Mouse (Mus musculus): ENCODE measurements around the gene Ltbp1.
A peak's percentile ranks its signal among the peaks of the same experiment; 100 is the strongest.

The Ltbp1 gene

DNA sequence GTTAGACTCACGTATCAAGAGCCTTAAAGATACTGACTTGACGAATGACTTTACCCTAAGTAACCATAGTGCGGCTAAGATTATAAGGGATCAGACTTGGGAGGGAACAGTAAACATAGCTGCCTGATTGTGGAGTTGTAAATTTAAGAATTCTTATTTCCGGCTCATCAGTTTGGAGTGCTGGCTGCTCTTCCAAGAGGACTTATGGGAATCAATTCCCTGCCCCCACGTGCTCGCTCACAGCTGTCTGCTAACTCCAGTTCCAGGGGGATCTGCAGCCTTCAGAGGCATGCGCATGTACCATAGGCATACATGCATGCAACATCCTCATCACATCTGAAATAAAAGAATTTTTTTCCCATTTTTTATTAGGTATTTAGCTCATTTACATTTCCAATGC, 61.0 kb downstream of the Ltbp1 start:
- no peak for DNase-seq (ENCODE audit: low read depth, low spot score)

DNA sequence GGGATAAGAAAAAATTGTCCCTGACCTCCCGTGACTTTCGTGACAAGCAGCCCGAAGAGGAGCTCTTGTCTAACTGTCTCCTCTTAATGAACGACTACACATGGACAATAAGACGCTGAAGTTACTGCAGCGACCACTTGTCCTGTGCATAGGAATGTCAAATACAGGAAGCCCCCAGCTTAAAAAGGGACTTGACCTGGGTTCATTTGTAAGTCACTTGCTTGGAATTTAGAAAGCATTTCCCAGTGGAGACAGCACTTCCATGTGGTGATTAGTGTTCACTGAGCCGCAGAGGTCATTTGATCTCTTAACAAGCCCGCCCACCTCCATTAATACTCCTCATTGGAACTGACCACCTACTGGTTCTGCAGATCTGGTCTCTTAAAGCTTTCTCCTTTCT, 61.9 kb downstream of the Ltbp1 start:
- peak; percentile 31 for DNase-seq (ENCODE audit: low read depth, low spot score)

DNA sequence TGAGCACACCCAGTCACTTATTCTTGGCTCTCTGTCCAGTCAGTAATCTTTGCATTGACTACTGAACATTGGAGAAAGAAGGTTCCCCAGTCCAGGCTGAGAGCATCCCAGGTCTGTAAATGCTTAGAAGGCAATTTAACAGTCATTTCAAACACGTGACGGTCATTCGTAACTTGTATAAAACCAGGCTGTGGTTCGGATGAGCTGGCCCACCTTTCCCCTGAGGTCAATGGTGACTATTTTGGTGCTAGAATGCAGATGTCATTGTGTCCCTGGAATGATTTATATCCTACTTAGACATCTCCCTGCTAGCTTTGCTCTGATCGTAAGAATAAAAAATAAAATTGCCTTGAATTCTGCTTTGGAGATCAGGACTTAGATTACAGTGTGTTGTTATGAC, 63.9 kb downstream of the Ltbp1 start:
- DNase-seq (ENCODE audit: low read depth, low spot score): no peak

DNA sequence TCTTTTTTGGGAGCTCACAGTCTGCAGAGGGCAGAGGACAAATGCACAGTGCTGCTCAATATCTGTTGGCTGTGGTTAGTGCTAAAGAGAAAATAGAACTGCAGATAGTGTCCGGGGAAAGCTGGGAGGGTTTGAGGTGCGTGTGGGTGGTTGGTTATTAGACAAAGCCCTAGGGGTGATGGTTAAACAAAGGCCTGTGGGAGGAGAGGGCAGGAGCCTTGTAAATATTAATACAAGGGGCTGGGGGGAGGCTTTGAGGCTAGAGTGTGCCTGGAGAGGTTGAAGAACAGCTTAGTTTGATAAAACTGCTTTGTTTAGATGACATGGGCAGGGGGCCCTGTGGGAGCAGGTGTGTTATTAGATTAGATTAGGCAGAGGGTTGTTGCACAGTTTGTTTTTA, 65.8 kb downstream of the Ltbp1 start:
- DNase-seq (ENCODE audit: low read depth, low spot score): no peak

DNA sequence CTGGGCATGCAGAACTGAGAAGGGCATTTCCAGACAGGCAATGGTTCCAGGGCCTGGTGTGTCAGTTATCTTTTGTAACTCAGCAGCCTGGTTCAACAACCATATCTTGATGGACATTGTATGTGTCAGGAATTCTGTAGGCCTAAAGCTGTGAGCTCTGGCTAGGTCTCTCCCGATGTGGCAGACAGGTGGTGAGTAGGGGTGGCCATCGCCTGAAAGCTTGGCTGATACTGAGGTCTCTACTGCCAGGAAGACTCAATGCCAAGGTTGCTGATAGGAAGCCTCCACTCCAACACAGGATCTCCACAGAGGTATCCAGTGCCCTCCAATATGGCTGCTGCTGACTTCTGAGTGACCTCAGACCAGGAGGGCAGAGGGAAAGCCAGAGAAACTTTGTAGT, 66.4 kb downstream of the Ltbp1 start:
- no peak for DNase-seq (ENCODE audit: low read depth, low spot score)

DNA sequence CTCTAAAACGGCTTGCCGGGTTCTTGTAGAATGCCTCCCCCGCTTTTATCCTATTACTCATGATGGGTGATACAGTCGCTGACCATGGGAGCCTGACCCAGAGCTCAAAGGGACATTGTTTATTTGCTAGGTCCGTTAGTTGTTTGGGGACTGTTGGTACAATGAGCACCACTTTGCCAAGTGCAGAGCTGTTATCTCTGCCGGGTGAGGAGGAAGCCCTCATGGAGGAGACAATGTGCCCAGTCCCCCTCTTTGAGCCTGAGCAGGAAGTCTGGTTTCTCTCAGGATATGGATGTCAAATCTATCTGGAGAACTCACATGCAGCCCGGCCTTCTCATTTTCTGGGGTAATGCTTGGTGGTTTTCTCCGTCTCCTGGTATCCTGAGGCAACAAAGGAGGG, 68.5 kb downstream of the Ltbp1 start:
- no peak for DNase-seq (ENCODE audit: low read depth, low spot score)

DNA sequence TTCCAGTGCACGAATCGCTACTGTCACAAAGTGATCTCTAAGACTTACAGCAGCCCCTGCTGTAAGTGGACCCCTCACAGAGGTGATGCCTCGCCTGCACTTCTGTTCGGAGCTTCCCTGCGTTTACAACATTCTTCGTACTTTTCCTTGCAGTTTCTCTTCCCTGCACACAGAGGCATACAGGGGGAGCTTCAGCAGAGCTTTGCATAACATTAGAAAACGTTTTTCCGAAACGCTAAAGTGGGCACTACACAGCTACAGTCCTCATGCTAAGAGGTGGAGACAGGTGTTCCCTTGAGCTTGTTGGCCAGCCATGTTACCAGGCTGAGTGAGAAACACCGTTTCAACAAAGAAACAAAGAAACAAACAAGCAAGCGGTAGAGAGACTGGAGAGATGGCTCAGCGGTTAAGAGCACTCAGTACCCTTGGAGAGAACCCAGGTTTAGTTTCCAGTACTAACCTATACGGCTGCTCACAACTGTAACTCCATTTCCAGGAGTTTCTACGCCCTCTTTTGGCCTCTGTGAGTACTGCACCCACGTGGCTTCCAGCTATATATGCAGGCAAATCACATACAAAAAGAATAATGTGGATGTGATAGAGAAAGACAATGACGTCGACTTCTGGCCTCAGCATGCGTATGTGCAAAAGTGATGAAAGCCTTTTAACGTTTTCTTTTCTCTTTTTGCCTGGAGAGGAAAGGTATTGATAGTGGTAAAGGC, 69.8 kb downstream of the Ltbp1 start:
- DNase-seq (ENCODE audit: low read depth, low spot score): no peak

DNA sequence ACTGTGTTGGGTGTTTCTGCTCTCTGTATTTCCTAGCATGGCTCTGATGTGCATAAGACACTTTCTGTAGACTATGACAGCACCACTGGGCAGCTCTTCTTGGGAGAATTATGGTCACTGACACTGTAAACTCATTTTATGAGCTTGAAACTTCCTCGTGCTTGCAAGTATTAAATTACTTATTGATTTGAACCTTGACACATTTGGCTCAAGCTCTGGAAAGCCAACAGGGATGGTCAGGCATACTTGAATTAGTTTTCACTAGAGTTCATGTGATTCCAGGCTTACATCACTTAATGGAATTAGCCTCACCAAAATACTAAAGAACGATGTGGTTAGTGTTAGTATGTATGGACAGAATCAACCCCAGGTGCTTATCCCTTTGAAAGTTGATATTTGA, 76.0 kb downstream of the Ltbp1 start:
- no peak for DNase-seq (ENCODE audit: low read depth, low spot score)

DNA sequence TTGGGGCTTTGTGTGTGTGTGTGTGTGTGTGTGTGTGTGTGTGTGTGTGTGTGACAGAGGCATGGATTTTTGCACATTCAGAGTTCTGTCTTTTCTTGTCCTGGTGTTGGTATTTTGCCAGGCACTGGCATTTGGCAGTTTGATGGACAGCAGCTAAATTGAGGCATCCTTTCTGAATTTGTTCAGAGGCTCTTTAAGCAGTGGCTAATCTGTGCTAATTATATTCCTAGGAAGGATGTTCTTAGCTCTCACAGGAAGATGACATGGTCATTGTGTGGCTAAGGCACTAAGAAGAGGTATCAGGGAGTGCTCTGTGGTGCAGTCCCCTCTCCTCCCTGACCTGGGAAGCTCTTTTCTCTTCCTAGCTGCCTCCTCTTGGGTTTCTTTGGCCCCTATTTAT, 77.1 kb downstream of the Ltbp1 start:
- DNase-seq (ENCODE audit: low read depth, low spot score): no peak

DNA sequence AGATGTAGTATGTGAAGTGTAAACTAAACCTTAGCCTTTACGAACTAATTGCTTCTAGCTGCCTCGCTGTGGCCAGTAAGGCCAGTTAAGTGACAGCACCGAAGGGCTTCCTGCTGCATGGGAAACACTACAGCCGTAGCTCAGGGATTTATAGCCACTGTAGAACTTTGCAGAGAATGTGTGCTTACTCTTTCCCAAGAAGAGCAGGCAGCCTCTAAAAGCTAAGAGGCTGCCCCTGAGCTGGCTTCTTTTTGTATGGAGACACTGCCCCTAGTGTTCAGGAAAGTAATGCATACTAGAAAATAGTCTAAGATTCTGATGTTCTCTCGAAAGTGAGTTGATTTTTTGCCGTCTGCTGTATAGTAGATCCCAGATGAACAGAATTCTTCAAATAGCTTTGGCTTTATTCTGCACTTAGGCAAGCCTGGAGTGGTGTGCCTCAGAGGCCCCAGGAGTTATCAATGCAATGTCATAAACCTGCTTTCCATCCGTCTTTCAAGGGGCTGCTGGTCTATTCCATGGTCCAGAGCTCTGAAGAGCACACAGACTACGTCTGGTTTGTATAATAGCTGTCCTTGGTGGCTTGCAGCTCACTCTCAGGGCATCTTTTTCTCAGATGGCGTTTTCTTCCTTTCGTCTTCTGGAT, 82.1 kb downstream of the Ltbp1 start:
- DNase-seq (ENCODE audit: low read depth, low spot score): peak; percentile 53

DNA sequence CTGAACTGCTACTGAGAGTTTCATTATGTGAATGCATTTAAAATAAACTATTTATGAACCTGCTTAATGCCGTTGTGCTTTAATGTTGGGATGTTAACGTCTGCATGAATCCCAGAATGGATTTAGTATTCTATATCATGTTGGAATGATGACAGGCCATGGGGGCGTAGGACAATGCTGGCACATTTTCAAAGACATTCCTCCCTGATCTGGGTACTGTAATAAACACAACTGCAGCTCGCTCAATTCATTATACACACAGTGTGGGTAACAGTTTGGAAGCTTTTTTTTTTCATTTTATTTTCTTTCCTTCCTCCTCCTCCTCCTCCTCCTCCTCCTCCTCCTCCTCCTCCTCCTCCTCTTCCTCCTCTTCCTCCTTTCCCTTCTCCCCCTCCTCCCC, 82.9 kb downstream of the Ltbp1 start:
- no peak for DNase-seq (ENCODE audit: low read depth, low spot score)

DNA sequence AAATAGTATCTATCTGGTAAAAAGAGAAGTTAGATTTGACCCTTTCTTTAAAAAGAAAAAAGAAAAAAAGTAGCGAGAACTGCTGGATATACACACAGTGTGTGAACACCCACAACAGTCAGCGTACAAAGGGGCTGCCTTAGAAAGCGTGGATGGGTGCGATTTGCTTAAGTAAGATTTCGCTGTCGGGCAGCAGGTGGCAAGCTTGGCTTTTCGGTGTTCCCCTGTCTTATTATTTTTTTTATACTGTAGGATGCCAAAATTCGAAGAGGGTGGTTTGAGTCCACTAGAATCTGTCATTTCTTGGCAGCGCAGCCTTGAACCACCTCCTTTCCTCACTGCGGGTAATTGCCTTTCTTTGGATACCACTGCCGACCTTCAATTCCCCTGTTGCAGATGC, 83.4 kb downstream of the Ltbp1 start:
- no peak for DNase-seq (ENCODE audit: low read depth, low spot score)

DNA sequence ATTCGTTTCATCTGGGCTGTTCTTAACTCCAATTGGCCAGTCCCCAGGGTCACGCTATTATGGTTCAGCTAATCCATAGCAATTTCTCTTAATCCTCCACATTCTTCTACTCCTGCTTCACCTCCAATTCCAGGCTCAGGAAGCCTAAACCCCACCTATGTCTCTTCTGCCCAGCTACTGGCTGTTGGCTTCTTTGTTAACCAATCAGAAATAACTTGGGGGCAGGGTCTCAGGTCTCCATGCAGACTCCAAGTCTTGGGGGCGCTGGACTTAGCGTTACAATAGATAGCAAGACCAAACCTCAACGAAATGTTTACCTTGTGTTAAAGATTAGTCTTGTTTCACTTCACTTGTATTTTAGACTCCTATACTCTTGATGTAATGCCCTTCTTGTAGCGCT, 85.2 kb downstream of the Ltbp1 start:
- DNase-seq (ENCODE audit: low read depth, low spot score): no peak

DNA sequence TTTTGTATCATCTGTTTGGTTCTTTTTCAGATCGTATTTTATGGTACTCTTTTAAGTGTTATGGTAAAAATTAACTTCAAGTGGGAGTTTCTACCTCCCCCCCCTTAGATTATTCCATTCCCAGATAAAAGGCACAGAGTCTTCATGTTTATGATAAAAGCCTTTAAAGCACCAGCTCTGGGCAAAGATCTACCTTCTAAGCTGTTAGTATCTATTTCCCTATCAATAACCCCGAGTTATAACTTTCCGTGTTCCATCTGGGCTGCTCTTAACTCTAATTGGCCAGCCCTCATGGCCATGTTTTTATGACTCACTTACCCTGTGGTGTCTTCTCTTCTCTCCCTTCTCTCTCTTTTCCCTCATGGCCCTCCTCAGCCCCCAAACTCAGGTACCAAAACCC, 88.2 kb downstream of the Ltbp1 start:
- DNase-seq (ENCODE audit: low read depth, low spot score): no peak

DNA sequence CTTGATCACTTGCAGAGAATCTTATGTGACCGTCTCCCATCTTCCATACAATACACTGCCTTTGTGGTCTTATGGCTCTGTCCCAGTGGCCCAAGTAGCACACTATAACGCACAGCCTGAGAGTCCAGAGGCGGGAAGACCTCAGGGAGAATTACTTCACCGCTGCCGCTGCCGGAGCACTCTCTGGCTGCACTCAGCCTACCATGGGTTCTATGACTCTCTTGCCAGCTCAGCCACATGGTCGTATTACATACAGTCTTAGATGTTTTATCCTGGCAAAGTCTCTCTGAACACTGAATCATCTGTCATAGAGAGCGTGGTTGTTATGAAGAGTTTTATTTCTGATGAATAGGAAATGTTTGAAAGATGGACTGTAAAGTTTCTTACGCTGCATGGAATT, 89.2 kb downstream of the Ltbp1 start:
- DNase-seq (ENCODE audit: low read depth, low spot score): no peak

DNA sequence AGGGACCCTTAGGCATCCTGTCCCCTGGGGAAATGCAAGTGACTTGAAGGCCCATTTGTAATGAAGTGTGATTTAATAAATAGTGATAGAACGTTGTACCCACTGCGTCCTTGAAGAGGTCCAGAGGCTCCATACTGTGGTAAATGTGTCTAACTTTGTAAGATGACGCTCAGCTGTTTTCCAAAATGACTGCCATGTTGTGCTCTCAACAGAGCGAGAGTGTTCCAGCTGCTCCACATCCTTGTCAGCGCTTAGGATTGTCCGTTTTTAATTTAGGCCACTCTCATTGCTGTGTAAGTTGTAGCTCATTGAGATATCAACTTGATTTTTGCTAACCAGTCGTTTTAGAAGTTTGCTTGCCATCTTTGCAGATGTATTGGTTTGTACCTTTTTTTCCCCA, 91.4 kb downstream of the Ltbp1 start:
- no peak for DNase-seq (ENCODE audit: low read depth, low spot score)

DNA sequence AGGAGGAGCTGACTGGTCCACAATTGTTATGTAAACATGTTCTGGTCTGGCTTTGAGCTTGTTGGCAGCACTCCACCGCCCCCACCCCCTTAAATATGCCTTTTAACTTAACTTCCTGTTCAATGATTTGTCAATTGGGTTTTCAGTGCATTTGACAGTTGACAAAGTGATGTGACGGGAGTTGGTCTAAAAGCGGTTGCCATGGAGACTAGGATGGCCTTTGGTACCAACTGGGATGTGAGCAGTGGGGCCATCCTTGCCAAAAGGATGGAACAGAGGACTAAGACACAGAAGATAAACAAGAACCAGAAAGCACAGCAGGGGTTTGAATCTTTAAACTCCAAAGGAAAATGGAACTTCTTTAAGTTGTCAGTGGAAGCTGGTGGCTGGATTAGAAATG, 92.0 kb downstream of the Ltbp1 start:
- no peak for DNase-seq (ENCODE audit: low read depth, low spot score)

DNA sequence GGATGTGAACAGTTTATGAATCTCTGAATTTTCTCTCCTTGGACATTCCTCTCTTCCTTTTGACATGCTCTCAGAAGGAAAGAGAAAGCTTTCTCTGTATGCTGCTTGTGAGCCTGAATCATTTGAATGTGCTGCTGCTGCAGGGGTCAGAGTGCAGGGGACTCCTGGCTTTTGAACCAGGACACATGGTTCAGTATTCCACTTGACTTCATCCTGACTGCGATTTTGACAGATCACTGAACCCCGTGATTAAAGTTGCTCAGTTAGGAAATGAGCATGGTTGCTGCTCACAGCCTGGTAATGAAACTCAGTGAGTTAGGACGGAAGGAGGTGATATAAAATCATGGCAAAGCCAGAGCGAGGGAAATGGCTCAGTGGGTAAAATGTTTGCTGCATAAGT, 95.8 kb downstream of the Ltbp1 start:
- no peak for DNase-seq (ENCODE audit: low read depth, low spot score)

DNA sequence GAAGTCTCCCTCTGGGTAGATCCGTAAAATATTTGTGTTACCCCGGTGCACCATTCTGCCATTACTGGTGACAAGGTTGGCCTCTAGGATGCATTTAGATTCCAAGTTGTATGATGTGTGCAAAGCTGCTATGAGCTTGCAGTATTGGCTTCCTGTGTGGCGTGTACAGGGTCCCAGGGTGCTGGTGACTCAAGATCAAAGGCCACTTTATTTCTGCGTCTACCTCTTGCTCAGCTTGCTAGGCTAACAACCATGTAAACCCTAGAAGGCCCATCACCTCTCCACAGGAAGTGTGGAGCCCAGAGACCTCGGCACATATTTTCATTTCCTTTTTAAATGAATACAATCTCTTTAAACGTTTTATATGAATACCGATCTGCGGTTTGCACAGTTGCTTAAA, 96.6 kb downstream of the Ltbp1 start:
- peak; percentile 27 for DNase-seq (ENCODE audit: low read depth, low spot score)

DNA sequence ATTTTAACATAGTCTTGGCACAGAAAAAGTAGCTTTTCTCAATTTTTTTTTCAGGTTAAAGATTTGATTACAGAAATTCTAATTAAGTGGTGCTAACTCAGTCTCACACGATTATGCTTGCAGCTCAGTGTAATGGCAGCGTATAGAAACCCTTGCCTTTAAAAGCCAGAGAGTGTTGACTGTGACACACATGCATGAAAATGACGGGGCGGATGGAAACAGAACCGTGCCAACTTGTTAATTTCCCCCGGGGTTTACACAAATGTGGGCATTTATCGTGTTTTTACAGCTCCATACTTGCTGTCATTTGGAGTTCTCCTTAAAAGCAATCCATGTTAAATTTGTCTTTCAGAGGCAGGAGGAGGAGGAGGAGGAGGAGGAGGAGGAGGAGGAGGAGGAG, 102.0 kb downstream of the Ltbp1 start:
- DNase-seq (ENCODE audit: low read depth, low spot score): no peak

DNA sequence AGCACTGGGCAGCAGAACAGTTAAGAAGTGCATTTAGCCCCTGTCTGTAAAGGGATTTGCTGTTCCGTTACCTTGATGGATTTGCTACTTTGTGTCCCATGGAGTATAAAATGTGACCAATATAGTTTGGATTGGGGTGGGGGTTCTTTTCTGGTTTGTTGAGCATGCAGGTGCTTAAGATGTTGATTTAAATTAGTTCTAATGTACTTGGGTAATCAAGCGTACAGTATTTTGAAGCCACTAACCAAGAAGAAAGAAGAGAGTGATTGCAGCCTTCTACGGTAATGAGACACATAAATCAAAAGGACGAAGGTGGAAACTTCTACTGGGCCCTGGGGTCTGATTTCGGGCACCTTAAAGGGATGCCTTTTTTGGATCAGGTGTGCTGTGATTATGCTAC, 102.5 kb downstream of the Ltbp1 start:
- no peak for DNase-seq (ENCODE audit: low read depth, low spot score)

DNA sequence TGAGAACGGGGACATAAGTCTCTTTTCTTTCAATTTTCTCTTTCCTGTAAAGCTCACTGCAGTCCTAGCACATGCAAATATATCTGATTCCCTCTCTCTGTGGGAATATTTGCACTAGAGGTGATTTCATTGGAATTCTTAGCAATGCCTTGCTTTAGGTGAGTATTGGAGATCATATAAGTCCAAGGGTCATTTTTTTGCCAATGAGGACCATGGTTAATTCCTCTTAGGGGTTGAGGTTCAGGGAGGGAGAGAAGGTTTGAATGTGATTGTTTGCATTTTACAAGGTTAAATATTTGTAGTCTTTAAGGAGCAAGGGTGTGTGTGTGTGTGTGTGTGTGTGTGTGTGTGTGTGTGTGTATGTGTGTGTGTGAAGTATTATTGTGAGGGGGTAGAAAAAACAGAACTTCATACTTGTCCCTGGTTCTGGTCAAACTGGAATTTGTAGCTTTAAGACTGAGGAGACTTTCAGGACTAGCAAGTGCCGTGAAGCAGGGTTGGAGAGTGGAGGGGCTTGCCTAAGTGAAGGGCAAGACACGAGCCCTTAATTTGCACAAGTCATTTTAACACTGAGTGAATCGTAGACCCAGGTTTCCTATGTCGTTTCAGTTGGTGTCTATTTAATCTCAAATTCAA, 103.8 kb downstream of the Ltbp1 start:
- no peak for DNase-seq (ENCODE audit: low read depth, low spot score)
